Mouse (Mus musculus) embryo, embryonic 11.5 days (tissue): ENCODE measurements around the gene Olfr1413.

Experiments used
- DNase-seq: peaks from one replicate; pipeline ENCODE4 v3.0.0-alpha.2; 2012; ENCODE audit warnings: low read depth, low spot score

The Olfr1413 gene

DNA sequence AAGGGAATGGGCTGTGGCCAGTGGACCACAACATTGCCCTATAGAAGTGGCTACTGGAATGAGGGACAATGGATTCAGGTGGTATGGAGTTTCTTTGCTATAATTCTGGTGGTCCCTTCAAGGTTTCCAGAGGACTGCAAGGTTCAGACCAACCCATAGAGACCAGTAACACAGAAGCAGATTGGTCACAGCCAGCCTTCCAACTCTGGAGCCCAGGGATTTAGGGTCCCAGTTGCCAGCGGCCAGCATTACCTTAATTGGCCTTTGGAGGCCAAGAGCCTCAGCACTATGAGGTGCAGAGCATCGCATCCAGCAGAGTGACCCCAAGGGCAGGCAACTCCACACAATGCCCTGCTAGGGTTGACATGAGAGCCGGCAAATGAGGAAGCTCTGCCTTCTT lies at the start of gene Olfr1413:
Gene Olfr1413 (plus strand): TSS at position 301 of the 400 bp plus-strand sequence.
- DNase-seq: no peak

DNA sequence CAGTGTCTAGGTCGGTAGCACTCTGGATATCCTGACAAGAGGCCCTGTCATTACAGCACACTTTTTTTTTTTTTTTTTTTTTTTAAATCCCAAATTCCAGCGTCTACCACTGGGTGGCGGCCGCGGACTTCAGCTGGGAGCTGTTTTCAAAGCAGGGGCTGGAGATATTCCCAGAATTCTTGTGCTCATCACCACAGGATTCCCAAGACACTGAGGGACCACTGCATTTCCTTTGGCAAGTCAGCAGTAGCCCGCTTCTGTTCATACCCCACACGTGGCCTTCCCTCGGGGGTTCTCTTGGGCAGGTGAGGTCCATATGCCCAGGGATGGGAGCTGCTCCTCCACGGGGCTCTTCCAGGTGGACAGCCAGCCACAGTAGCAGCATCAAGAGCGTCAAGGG lies 49.7 kb upstream of the Olfr1413 start:
- DNase-seq: peak; percentile 47

DNA sequence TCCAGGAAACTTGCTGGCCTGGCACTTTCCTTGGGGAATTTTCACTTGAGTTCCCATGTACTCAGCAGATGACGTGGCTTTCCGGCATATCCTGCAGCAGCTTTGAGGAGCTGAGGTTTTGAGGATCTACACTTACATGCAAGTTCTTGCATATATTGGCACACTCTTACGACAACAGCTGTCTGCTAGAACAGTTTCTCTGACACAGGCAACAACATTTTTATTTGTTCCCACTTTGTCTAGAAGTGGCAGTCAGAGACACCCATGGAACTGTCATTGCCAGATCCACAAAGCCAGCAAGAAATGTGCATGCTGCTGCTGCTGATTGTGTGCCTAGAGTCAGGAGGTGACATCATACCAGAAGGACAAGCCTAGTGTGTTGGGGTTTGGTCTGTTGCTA lies 47.4 kb upstream of the Olfr1413 start:
- DNase-seq: no peak

DNA sequence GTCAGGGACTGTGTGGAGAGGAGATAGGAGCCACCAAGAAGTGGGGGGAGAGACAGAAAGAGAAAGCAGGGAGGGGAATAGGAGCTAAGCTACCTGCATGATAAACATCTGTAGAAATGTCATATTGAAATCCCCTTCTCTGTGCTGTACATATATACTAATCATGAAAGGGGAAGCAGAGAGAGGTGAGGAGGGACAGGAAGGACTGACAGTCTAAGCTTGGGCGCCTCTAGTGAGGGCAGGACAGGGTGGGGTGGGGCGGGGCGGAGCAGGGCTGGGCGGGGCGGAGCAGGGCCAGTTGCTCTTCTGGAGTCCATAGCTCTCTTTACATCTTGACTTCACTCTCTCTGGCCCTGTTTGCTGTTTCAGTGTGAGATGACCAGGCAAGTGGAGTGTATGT lies 34.1 kb upstream of the Olfr1413 start:
- DNase-seq: no peak

DNA sequence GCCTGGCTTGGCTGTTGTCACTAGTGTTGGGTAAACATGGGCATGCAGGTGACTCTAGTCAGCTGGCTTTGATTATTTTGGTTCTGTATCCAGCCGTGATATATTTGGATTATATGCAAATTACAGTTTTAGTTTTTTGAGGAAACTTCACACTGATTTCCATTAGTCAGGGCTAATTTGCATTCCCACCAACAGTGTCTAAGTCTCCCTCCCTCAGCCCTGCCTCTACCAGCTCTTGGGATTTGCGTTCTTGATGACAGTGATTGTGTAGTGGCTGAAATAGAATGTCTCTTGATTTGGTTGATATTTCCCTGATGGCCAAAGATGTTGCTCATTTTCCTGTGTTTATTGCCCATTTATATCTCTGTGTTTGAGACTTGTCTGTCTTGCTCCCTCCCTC lies 32.1 kb upstream of the Olfr1413 start:
- no peak for DNase-seq

DNA sequence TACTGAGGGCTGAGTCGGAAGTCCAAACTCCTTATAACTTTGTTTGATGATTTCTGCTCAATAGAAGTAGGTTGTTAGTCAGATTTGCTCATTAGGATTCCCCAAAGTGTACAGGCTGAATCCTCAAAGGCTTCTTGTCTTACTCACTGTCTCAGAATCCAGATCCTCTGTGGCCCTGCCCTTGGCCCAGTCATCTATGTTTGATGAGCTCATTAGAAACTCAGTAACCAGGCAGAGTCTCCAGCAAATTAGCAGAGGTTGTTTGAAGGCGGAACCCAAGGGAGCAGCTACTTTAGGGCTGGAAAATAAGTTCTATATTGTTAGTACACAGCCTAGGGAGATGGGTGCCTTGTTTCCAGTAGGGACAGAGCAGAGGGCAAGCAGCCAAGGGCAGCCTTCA lies 25.2 kb upstream of the Olfr1413 start:
- DNase-seq: no peak

DNA sequence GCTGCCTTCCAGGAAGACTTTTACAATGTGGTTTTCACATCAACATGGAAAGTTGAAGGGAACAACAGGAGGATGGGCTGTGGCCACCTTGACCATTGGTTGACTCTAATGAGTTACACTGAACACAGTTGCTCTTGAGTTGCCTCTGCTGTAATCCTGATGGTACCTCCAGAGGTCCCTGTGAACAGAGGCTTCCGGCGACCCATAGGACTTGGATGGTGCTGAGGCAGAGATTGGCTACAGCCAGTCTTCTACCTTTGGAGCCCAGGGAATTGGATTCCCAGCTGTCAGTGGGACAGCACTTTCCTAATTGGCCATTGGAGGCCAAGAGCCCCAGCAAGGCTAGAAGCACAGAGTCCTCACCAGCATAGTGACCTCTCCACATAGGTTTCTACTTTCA lies 14.4 kb downstream of the Olfr1413 start, which contains the start of gene Olfr1412:
Gene Olfr1412 (plus strand): TSS at position 301 of the 400 bp plus-strand sequence.
- DNase-seq: no peak

DNA sequence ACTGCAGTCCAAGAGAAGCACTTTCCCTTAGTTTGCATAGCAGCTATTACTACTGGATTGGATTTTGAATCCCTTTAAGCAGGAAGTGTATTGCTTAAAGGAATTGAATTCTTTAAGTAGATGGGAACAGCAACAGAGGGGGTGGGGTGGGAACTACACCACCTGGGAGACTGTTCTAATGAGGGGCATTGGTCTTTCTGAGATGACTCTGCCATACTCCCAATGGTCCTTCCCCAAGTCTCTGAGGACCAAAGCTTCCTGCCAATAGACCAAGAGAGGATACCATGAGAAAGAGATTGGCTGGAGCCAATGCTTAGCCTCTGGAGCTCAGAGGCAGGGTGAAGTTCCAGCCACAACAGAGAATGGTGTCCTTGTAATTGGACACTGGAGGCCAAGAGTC lies 23.0 kb downstream of the Olfr1413 start, which contains the start of gene Olfr1411:
Gene Olfr1411 (plus strand): TSS at position 301 of the 400 bp plus-strand sequence.
- DNase-seq: no peak

DNA sequence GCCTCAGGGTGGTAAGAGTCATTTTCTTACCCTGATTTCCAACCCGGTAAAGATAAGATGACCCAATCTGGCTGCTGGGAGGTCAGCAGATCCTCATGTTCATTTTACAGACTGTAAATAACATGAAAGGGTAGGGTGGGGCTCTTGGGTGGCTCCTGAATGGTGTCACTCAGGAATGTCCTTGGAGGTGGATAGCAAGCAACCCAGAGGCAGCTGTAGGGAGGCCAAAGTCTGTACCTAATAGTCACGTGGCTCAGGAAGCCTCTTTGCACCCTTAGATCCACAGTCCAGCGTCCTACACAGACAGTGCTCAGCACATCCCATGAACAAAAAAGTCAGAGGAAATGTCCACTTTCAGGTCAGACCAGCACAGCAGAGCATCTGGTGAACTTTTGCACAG lies 24.9 kb downstream of the Olfr1413 start:
- DNase-seq: no peak

DNA sequence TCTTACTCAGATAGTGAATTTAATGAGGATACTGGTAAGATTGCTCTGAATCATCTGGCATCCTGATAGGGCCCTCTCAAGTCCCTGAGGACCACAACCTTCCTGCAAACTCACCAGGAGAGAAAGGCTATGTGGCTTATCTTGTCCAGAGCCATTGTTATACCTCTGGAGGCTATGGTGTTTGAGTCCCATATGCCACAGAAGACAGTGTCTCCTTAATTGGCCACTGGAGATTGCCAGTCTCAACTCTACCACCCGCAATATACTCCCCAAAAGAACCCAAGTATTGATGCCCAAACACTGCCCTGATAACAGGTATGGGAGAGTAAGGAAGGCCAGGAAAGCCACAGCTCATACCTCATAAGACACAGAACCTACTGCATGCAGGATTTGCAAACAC lies 34.4 kb downstream of the Olfr1413 start, which contains the start of gene Olfr1410:
Gene Olfr1410 (plus strand): TSS at position 301 of the 400 bp plus-strand sequence.
- no peak for DNase-seq

DNA sequence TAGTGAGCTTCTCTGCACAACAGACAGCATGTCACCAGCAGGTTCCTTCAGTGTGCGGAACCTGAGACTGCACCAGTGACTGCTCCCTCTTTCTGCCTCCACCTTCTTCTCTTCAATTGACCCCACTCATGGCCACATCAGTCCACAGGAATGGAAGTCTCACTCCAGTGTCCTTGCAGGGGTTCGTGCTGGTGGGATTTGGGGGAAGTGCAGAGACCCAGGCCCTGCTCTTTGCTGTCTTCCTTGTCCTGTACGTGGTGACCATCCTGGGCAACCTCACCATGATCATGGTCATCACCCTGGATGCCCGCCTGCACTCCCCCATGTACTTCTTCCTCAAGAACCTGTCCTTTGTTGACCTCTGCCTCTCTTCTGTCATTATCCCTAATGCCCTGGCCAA lies 36.6 kb downstream of the Olfr1413 start:
- no peak for DNase-seq

DNA sequence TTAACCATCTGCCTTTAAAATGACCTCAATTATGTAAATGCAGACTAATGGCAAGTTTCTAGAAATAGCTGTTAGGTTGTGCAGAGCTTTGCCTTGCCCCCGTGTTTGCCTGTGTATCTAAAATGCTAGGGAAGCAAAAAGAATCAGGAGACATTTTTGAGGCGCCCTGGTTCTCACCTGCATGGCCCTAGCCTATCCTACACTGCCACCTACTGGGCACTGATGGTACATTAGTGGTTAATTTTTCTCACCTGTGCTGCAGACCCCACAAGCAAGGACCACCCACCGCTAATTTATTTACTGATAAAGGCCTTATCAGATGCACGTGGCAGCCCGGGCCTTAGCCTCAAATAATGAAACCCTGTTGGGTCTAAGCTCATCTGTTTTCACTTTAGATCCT lies 39.9 kb downstream of the Olfr1413 start:
- DNase-seq: peak; percentile 45

DNA sequence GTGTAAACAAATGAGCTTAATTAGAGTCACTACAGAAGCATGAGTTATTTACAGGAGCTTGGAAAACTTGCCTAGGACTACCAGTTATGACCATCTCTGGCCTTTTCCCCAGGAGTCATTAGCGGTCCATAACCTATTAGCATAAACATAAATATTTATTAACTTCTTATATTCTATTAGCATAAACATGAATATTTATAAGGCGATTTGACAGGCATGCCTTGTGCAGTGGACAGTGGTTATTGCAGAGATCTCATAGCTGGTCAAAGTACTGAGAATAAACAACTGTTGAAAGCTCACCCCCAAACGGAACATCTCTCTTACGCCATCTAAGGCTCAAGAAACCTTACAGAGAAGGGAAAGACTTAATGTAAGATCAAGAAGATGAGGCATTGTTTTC lies 42.1 kb downstream of the Olfr1413 start:
- no peak for DNase-seq

DNA sequence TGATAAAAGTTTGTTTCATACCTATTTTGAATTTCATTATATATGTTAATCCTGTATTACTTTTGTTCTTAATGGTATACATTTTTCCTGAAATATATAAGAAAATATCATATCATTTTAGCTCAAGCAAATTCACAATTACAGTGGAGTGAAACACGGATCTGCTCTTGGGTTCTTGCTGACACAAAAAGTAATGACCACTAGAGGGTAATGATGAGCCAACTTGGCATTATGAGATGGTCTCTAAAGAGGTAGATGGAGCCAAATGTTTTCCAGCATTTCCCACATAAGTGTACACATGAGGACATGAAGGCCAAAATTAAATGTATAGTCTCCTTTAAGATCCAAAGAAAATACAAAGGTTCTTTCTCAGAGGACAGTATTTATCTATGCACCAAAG lies 43.4 kb downstream of the Olfr1413 start:
- no peak for DNase-seq

DNA sequence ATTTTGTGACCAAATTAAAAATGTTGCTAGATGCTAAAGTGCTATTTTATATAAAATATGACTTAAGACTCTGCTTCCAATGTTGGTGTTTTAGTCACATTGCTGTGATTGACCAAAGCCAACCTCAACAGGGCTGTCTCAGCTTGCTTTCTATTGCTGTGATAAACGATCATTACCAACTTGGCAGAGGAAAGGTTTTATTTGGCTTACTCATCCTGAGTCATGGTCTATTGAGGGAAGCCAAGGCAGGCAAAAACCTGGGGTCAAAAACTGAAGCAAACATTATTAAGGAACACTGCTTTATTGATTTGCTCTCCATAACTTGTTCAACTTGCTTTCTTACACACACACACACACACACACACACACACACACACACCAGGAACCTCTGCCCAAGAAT lies 44.9 kb downstream of the Olfr1413 start:
- DNase-seq: no peak

DNA sequence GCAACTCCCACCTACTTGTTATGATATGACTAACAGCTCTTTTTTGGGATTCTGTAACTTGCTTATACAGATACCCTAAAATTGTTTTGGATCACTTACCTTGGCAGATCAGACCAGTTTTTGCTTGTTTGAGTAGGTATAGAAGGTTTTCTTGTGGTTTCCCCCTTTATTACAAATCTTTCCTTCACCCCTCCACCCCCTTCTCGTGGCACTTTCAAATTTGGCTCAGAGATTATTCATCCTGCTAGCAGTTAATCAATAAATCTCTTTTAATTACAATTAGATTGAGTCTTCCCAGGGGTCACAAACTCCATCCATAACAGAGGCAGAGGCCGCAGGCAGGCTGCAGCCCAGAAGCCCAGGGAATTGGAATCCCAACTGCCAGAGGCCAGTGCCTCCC lies 46.4 kb downstream of the Olfr1413 start, which contains the start of gene Olfr12:
Gene Olfr12 (plus strand): TSS at position 301 of the 400 bp plus-strand sequence.
- no peak for DNase-seq

DNA sequence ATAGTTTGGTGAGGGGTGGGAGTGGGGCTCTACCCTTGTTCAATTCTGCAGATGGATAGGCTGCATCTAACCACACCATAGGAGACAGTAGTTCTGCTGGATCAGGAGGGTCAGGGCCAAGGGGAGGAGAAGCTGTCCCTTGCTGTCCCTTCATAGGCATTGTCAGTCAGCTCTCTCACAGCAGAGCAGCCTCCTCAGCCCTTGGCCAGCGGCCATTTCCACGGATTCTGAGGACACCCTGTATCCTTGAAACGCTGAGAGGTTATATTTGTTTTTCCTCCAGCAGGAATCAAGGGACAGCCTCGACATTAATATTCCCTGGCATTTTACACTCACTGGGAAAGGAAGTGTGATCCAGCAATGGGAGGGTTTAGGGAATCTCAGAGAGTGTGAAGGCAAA lies 47.2 kb downstream of the Olfr1413 start:
- DNase-seq: no peak
